Mouse (Mus musculus): ENCODE results near the gene Tecta.

The Tecta gene

GRCm38 (mm10) chr9:42399829-42400228 lies at the start of gene Tecta:
TSS of gene Tecta (minus strand) at chr9:42399929.
- DNase-seq (ENCODE audit: low spot score in 2 of 2) = no peak

GRCm38 (mm10) chr9:42449043-42449442 lies 49.3 kb upstream of the Tecta start:
- no peak for DNase-seq (ENCODE audit: low spot score in 2 of 2)

GRCm38 (mm10) chr9:42442100-42442499 lies 42.4 kb upstream of the Tecta start:
- no peak for DNase-seq (ENCODE audit: low spot score in 2 of 2)

GRCm38 (mm10) chr9:42441234-42441633 lies 41.5 kb upstream of the Tecta start:
- no peak for DNase-seq (ENCODE audit: low spot score in 2 of 2)

- DNase-seq (ENCODE audit: low spot score in 2 of 2) = no peak
These were observed 39.7 kb upstream of the Tecta start for GRCm38 (mm10) chr9:42439446-42439845.

GRCm38 (mm10) chr9:42432155-42432554 lies 32.4 kb upstream of the Tecta start:
- DNase-seq (ENCODE audit: low spot score in 2 of 2) = no peak

- DNase-seq (ENCODE audit: low spot score in 2 of 2) = no peak
These were observed 31.9 kb upstream of the Tecta start for GRCm38 (mm10) chr9:42431606-42432005.

GRCm38 (mm10) chr9:42428060-42428924 lies 28.6 kb upstream of the Tecta start:
- DNase-seq (ENCODE audit: low spot score in 2 of 2) = peak in 1 of 2 experiments; percentile 28

- no peak for DNase-seq (ENCODE audit: low spot score in 2 of 2)
These were observed 27.1 kb upstream of the Tecta start for GRCm38 (mm10) chr9:42426661-42427358.

- no peak for DNase-seq (ENCODE audit: low spot score in 2 of 2)
These were observed 23.9 kb upstream of the Tecta start for GRCm38 (mm10) chr9:42423649-42424048.

GRCm38 (mm10) chr9:42419687-42420086 lies 20.0 kb upstream of the Tecta start:
- DNase-seq (ENCODE audit: low spot score in 2 of 2) = no peak

GRCm38 (mm10) chr9:42418786-42419185 lies 19.1 kb upstream of the Tecta start:
- no peak for DNase-seq (ENCODE audit: low spot score in 2 of 2)

- DNase-seq (ENCODE audit: low spot score in 2 of 2) = no peak
These were observed 17.7 kb upstream of the Tecta start for GRCm38 (mm10) chr9:42417352-42417952.

GRCm38 (mm10) chr9:42415184-42415583 lies 15.5 kb upstream of the Tecta start:
- DNase-seq (ENCODE audit: low spot score in 2 of 2) = no peak

- DNase-seq (ENCODE audit: low spot score in 2 of 2) = no peak
These were observed 13.6 kb upstream of the Tecta start for GRCm38 (mm10) chr9:42413345-42413744.

GRCm38 (mm10) chr9:42411296-42411695 lies 11.6 kb upstream of the Tecta start:
- no peak for DNase-seq (ENCODE audit: low spot score in 2 of 2)

GRCm38 (mm10) chr9:42405736-42406135 lies 6.0 kb upstream of the Tecta start:
- DNase-seq (ENCODE audit: low spot score in 2 of 2) = no peak

GRCm38 (mm10) chr9:42401486-42401885 lies 1.8 kb upstream of the Tecta start:
- no peak for DNase-seq (ENCODE audit: low spot score in 2 of 2)

- no peak for DNase-seq (ENCODE audit: low spot score in 2 of 2)
These were observed 3.6 kb downstream of the Tecta start for GRCm38 (mm10) chr9:42396141-42396540.

- no peak for DNase-seq (ENCODE audit: low spot score in 2 of 2)
These were observed 4.8 kb downstream of the Tecta start for GRCm38 (mm10) chr9:42394903-42395302.

- no peak for DNase-seq (ENCODE audit: low spot score in 2 of 2)
These were observed 5.4 kb downstream of the Tecta start for GRCm38 (mm10) chr9:42394321-42394720.

- DNase-seq (ENCODE audit: low spot score in 2 of 2) = no peak
These were observed 6.8 kb downstream of the Tecta start for GRCm38 (mm10) chr9:42392927-42393326.

- DNase-seq (ENCODE audit: low spot score in 2 of 2) = no peak
These were observed 11.2 kb downstream of the Tecta start for GRCm38 (mm10) chr9:42388490-42388889.

All from spleen, postnatal 10 days (tissue).